Mouse (Mus musculus) liver, embryonic 14.5 days (tissue): ENCODE data around the gene Pik3cb.

Source experiments
- CTCF ChIP-seq: IDR thresholded peaks from 2 replicates; pipeline ENCODE4 v1.5.1; 2016; ENCODE audit warnings: antibody characterized with exemption, low read depth, control low read depth
- EP300 ChIP-seq: IDR thresholded peaks from 2 replicates; pipeline ENCODE4 v1.6.1; 2016; ENCODE audit warnings: antibody characterized with exemption, low read depth

GRCm38 (mm10) chr9:99089904-99090303 lies 50.5 kb downstream of the Pik3cb start:
- no peak for TF ChIP-seq CTCF
- no peak for TF ChIP-seq EP300
